Mouse (Mus musculus) myocyte (in vitro differentiated cells): Measurements from ENCODE around the gene Cldn4. TPM values are rescaled to one million over a fixed set of nuclear protein-coding genes. Genes with fewer than 3 reads are reported as not detected.
A peak's percentile ranks its signal among the peaks of the same experiment; 100 is the strongest.

Experiments
- H3K27me3 ChIP-seq: one replicate; pipeline ENCODE4 v1.6.1; 2011; ENCODE audit not compliant: control insufficient read depth, insufficient read depth, insufficient read length
- H3K36me3 ChIP-seq: one replicate; pipeline ENCODE4 v1.6.1; 2011; ENCODE audit not compliant: control insufficient read depth, insufficient read depth
- H3K4me2 ChIP-seq: one replicate; pipeline ENCODE4 v1.6.1; 2011; ENCODE audit warnings: low read depth, control low read depth
- H3K4me3 ChIP-seq: one replicate; pipeline ENCODE4 v1.5.1; 2011; ENCODE audit warnings: mild to moderate bottlenecking, control low read depth, moderate library complexity
- H3K79me2 ChIP-seq: one replicate; pipeline ENCODE4 v1.6.1; 2011; ENCODE audit not compliant: control insufficient read depth, insufficient read depth
- H3ac ChIP-seq: one replicate; pipeline ENCODE4 v1.6.1; 2011; ENCODE audit not compliant: control insufficient read depth, insufficient read length
- CEBPB ChIP-seq: IDR thresholded peaks from 2 replicates; pipeline ENCODE4 v1.6.1; 2011; ENCODE audit warnings: mild to moderate bottlenecking, moderate library complexity; ENCODE audit not compliant: poor library complexity, insufficient read depth, severe bottlenecking
- E2F4 ChIP-seq: IDR thresholded peaks from one replicate; pipeline ENCODE4 v1.6.1; 2011; ENCODE audit warnings: mild to moderate bottlenecking, control low read depth, moderate library complexity; ENCODE audit not compliant: insufficient read depth
- MAX ChIP-seq: IDR thresholded peaks from one replicate; pipeline ENCODE4 v1.6.1; 2011; ENCODE audit warnings: low read depth, mild to moderate bottlenecking, control low read depth
- MYOD1 ChIP-seq, 3 experiments: IDR thresholded peaks; one replicate each; pipeline ENCODE4 v1.6.1; 2011; ENCODE audit warnings: control low read depth in 2 of 3, low read depth in 2 of 3, mild to moderate bottlenecking in 2 of 3, moderate library complexity in 1 of 3; ENCODE audit not compliant: insufficient read length in 2 of 3, control insufficient read depth in 1 of 3
- MYOG ChIP-seq, 3 experiments: IDR thresholded peaks; one replicate each; pipeline ENCODE4 v1.6.1; 2011; ENCODE audit warnings: control low read depth in 2 of 3, low read depth in 2 of 3, mild to moderate bottlenecking in 2 of 3; ENCODE audit not compliant: insufficient read length in 2 of 3, control insufficient read depth in 1 of 3, insufficient read depth in 1 of 3
- POLR2A ChIP-seq: IDR thresholded peaks from one replicate; pipeline ENCODE4 v1.6.1; 2011; ENCODE audit warnings: low read depth, mild to moderate bottlenecking, control low read depth, moderate library complexity; ENCODE audit not compliant: insufficient read length
- POLR2AphosphoS2 ChIP-seq: IDR thresholded peaks from one replicate; pipeline ENCODE4 v1.6.1; 2011; ENCODE audit warnings: low read depth, control low read depth; ENCODE audit not compliant: insufficient read length
- REST ChIP-seq: IDR thresholded peaks from one replicate; pipeline ENCODE4 v1.6.1; 2011; ENCODE audit warnings: mild to moderate bottlenecking, control low read depth, moderate library complexity; ENCODE audit not compliant: insufficient read depth, insufficient read length
- SRF ChIP-seq: IDR thresholded peaks from one replicate; pipeline ENCODE4 v1.6.1; 2011; ENCODE audit warnings: low read depth; ENCODE audit not compliant: control insufficient read depth, insufficient read length
- TCF12 ChIP-seq: IDR thresholded peaks from one replicate; pipeline ENCODE4 v1.6.1; 2011; ENCODE audit warnings: mild to moderate bottlenecking, control low read depth; ENCODE audit not compliant: poor library complexity, insufficient read depth, severe bottlenecking
- TCF3 ChIP-seq: IDR thresholded peaks from one replicate; pipeline ENCODE4 v1.6.1; 2011; ENCODE audit warnings: low read depth, control low read depth; ENCODE audit not compliant: insufficient read length
- USF1 ChIP-seq: IDR thresholded peaks from one replicate; pipeline ENCODE4 v1.6.1; 2011; ENCODE audit warnings: low read depth, mild to moderate bottlenecking, control low read depth, moderate library complexity
- polyA plus RNA-seq: library from polyadenylated mRNA; unstranded; fragments of >200 nt; fragmentation: generic; extraction: Trizol; gene quantifications from one replicate; pipeline ENCODE4 v1.2.1, GENCODE M21; 2012; ENCODE audit warnings: missing spikeins

Cldn4 gene
- polyA plus RNA-seq, 1 experiment = not detected

- no peak for TF ChIP-seq MYOG (IDR thresholded peaks at IDR 0.05; ENCODE audit: control insufficient read depth in 1 of 3, insufficient read depth in 1 of 3, insufficient read length in 2 of 3, low read depth in 2 of 3)
- no peak for TF ChIP-seq TCF3
- TF ChIP-seq CEBPB = no peak
- no peak for TF ChIP-seq POLR2A
- TF ChIP-seq REST = no peak
- TF ChIP-seq TCF12 = no peak
- Histone ChIP-seq H3K79me2 (no peaks in the 10 kb centered on the region), H3K27me3 (peaks cover 12% of the 10 kb centered on the region), H3ac (no peak overlapping the region), H3K4me3 (no peak overlapping the region), H3K4me2 (no peak overlapping the region), H3K36me3 (no peaks in the 10 kb centered on the region)
These were observed 16.8 kb upstream of the Cldn4 start for GRCm38 (mm10) chr5:134963546-134963945.

- H3K79me2 ChIP-seq = no peaks in the 10 kb centered on the region
- H3K4me3 ChIP-seq = no peak overlapping the region
- H3K4me2 ChIP-seq = no peak overlapping the region
- TF ChIP-seq MYOD1 (IDR thresholded peaks at IDR 0.05; ENCODE audit: control insufficient read depth in 1 of 3, insufficient read length in 2 of 3, low read depth in 2 of 3) (no peak), USF1 (no peak)
- no peak overlapping the region for H3ac ChIP-seq
- no peaks in the 10 kb centered on the region for H3K27me3 ChIP-seq
- H3K36me3 ChIP-seq = no peaks in the 10 kb centered on the region
These were observed 14.8 kb upstream of the Cldn4 start for GRCm38 (mm10) chr5:134961519-134961918.

- no peaks in the 10 kb centered on the region for H3K27me3 ChIP-seq
- H3ac ChIP-seq = no peak overlapping the region
- TF ChIP-seq POLR2AphosphoS2 (no peak), SRF (no peak), REST (no peak), MYOG (IDR thresholded peaks at IDR 0.05; ENCODE audit: control insufficient read depth in 1 of 3, insufficient read depth in 1 of 3, insufficient read length in 2 of 3, low read depth in 2 of 3) (no peak), CEBPB (peak; percentile 31; the same call in 1 of the 2 replicates), E2F4 (no peak), TCF12 (no peak), TCF3 (no peak)
- H3K36me3 ChIP-seq = no peaks in the 10 kb centered on the region
- no peaks in the 10 kb centered on the region for H3K79me2 ChIP-seq
- no peak overlapping the region for H3K4me3 ChIP-seq
- no peak overlapping the region for H3K4me2 ChIP-seq
These were observed 13.7 kb upstream of the Cldn4 start for GRCm38 (mm10) chr5:134960430-134960829.

- Histone ChIP-seq H3K79me2 (no peaks in the 10 kb centered on the region), H3K4me2 (peak overlapping the region; percentile 55), H3K36me3 (no peaks in the 10 kb centered on the region), H3ac (no peak overlapping the region), H3K27me3 (no peaks in the 10 kb centered on the region), H3K4me3 (no peak overlapping the region)
- TF ChIP-seq POLR2AphosphoS2 (no peak), E2F4 (no peak), REST (no peak), POLR2A (no peak), MYOG (IDR thresholded peaks at IDR 0.05; ENCODE audit: control insufficient read depth in 1 of 3, insufficient read depth in 1 of 3, insufficient read length in 2 of 3, low read depth in 2 of 3) (peak; percentile 70 to 94 (median 91)), CEBPB (no peak), USF1 (peak; percentile 37), TCF12 (peak; percentile 73), TCF3 (no peak), MYOD1 (IDR thresholded peaks at IDR 0.05; ENCODE audit: control insufficient read depth in 1 of 3, insufficient read length in 2 of 3, low read depth in 2 of 3) (peak; percentile 81 to 90 (median 87)), MAX (peak; percentile 73), SRF (no peak)
These were observed 12.4 kb upstream of the Cldn4 start for GRCm38 (mm10) chr5:134959114-134959513.

- Histone ChIP-seq H3K27me3 (no peaks in the 10 kb centered on the region), H3K4me3 (no peak overlapping the region), H3K4me2 (no peak overlapping the region), H3K36me3 (no peaks in the 10 kb centered on the region), H3K79me2 (no peaks in the 10 kb centered on the region), H3ac (no peak overlapping the region)
- no peak for TF ChIP-seq POLR2A
- peak; percentile 18 for TF ChIP-seq USF1
These were observed 8.8 kb upstream of the Cldn4 start for GRCm38 (mm10) chr5:134955491-134955890.
